Mouse (Mus musculus): ENCODE results near the gene Fgf16.
A peak's percentile ranks its signal among the peaks of the same experiment; 100 is the strongest.

The Fgf16 gene

GRCm38 (mm10) chrX:105764162-105765004 is at the start of gene Fgf16:
TSS of gene Fgf16 (plus strand) at chrX:105764279.
- DNase-seq (ENCODE audit: low spot score in 2 of 2), result peak in 1 of 2 experiments; percentile 28

GRCm38 (mm10) chrX:105714740-105715139 is 49.3 kb upstream of the Fgf16 start:
- no peak for DNase-seq (ENCODE audit: low spot score in 2 of 2)

- DNase-seq (ENCODE audit: low spot score in 2 of 2), result no peak
Observed at GRCm38 (mm10) chrX:105715789-105716321, 48.2 kb upstream of the Fgf16 start.

GRCm38 (mm10) chrX:105718388-105718787 is 45.7 kb upstream of the Fgf16 start:
- DNase-seq (ENCODE audit: low spot score in 2 of 2), result no peak

GRCm38 (mm10) chrX:105718943-105719342 is 45.1 kb upstream of the Fgf16 start:
- DNase-seq (ENCODE audit: low spot score in 2 of 2), result peak in 1 of 2 experiments; percentile 14

GRCm38 (mm10) chrX:105724174-105724573 is 39.9 kb upstream of the Fgf16 start:
- no peak for DNase-seq (ENCODE audit: low spot score in 2 of 2)

- DNase-seq (ENCODE audit: low spot score in 2 of 2), result peak; percentile 27 to 32
Observed at GRCm38 (mm10) chrX:105762847-105763527, 1.1 kb upstream of the Fgf16 start.

- peak; percentile 27 to 28 for DNase-seq (ENCODE audit: low spot score in 2 of 2)
Observed at GRCm38 (mm10) chrX:105763612-105764011, 467 bp upstream of the Fgf16 start.

- DNase-seq (ENCODE audit: low spot score in 2 of 2), result no peak
Observed at GRCm38 (mm10) chrX:105765005-105765706, 1.1 kb downstream of the Fgf16 start.

- no peak for DNase-seq (ENCODE audit: low spot score in 2 of 2)
Observed at GRCm38 (mm10) chrX:105766013-105766412, 1.9 kb downstream of the Fgf16 start.

- no peak for DNase-seq (ENCODE audit: low spot score in 2 of 2)
Observed at GRCm38 (mm10) chrX:105767177-105767764, 3.2 kb downstream of the Fgf16 start.

- DNase-seq (ENCODE audit: low spot score in 2 of 2), result no peak
Observed at GRCm38 (mm10) chrX:105767932-105768331, 3.9 kb downstream of the Fgf16 start.

- DNase-seq (ENCODE audit: low spot score in 2 of 2), result no peak
Observed at GRCm38 (mm10) chrX:105773281-105773680, 9.2 kb downstream of the Fgf16 start.

GRCm38 (mm10) chrX:105794806-105795403 is 30.8 kb downstream of the Fgf16 start:
- DNase-seq (ENCODE audit: low spot score in 2 of 2), result no peak

GRCm38 (mm10) chrX:105824462-105824861 is 60.4 kb downstream of the Fgf16 start:
- no peak for DNase-seq (ENCODE audit: low spot score in 2 of 2)

All from right cerebral cortex, postnatal 10 days (tissue).